Mouse (Mus musculus): ENCODE results near the gene Ube2ql1. TPM values are rescaled to one million over a fixed set of nuclear protein-coding genes. Genes with fewer than 3 reads are reported as not detected.

Ube2ql1 gene
- polyA plus RNA-seq, 1 experiment from 2014 or later: 0.05 TPM

GRCm38 (mm10) chr13:69672121-69672520 lies 67.6 kb downstream of the Ube2ql1 start:
- ATAC-seq (ENCODE audit: low read depth): no peak
- Histone ChIP-seq H3K4me2 (no peak overlapping the region), H3K4me1 (replicated peaks) (no peaks in the 10 kb centered on the region), H3K27me3 (no peaks in the 10 kb centered on the region), H3K36me3 (no peaks in the 10 kb centered on the region), H3K4me3 (replicated peaks) (no peak overlapping the region), H3K9me3 (replicated peaks) (no peaks in the 10 kb centered on the region), H3K27ac (no peak overlapping the region), H3K9ac (no peak overlapping the region)
- no peak for DNase-seq
- WGBS (ENCODE audit: insufficient replicate concordance): 50% methylated on average over 5 of the region's 5 CpGs

GRCm38 (mm10) chr13:69654508-69654907 lies 85.2 kb downstream of the Ube2ql1 start:
- Histone ChIP-seq H3K9ac (no peak overlapping the region), H3K27ac (no peak overlapping the region), H3K4me3 (replicated peaks) (no peak overlapping the region), H3K27me3 (no peaks in the 10 kb centered on the region), H3K9me3 (replicated peaks) (no peaks in the 10 kb centered on the region), H3K36me3 (no peaks in the 10 kb centered on the region), H3K4me2 (no peak overlapping the region), H3K4me1 (replicated peaks) (no peaks in the 10 kb centered on the region)
- 34% methylated on average over 3 of the region's 3 CpGs for WGBS (ENCODE audit: insufficient replicate concordance)
- DNase-seq (no peak), ATAC-seq (ENCODE audit: low read depth) (no peak)

Other genes with a start within 250 kb of the Ube2ql1 start
- 136 and 159 TPM in 2 replicates for gene Nsun2, start 206.1 kb downstream of the Ube2ql1 start, polyA plus RNA-seq (2015; fragmentation: Nextera tagmentation; extraction: Ambion mirVana)
- gene Tent4a, start 205.3 kb downstream of the Ube2ql1 start, polyA plus RNA-seq (2015; fragmentation: Nextera tagmentation; extraction: Ambion mirVana): 1.9 and 2.1 TPM in 2 replicates
- gene Srd5a1, start 128.4 kb downstream of the Ube2ql1 start, polyA plus RNA-seq (2015; fragmentation: Nextera tagmentation; extraction: Ambion mirVana): 4.7 TPM in 2 replicates
- 58.4 and 63.8 TPM in 2 replicates for gene Med10, start 62.5 kb upstream of the Ube2ql1 start, polyA plus RNA-seq (2015; fragmentation: Nextera tagmentation; extraction: Ambion mirVana)

Measured in liver, embryonic 13.5 days (tissue).